Mouse (Mus musculus) ES-Bruce4 (cell line): ENCODE measurements around the gene 5730409E04Rik. TPM values are rescaled to one million over a fixed set of nuclear protein-coding genes. Genes with fewer than 3 reads are reported as not detected.
A peak's percentile ranks its signal among the peaks of the same experiment; 100 is the strongest.

Source experiments
- H3K27ac ChIP-seq: 2 replicates; pipeline ENCODE4 v1.5.1; 2012; ENCODE audit warnings: low read length, inconsistent platforms; ENCODE audit not compliant: insufficient read depth
- H3K27me3 ChIP-seq: 2 replicates; pipeline ENCODE4 v1.6.1; 2012; ENCODE audit warnings: mild to moderate bottlenecking, low read length, inconsistent platforms; ENCODE audit not compliant: control insufficient read depth, poor library complexity, insufficient read depth, severe bottlenecking
- H3K36me3 ChIP-seq: 2 replicates; pipeline ENCODE4 v1.6.1; 2012; ENCODE audit warnings: inconsistent platforms, mild to moderate bottlenecking, low read length, moderate library complexity; ENCODE audit not compliant: control insufficient read depth, poor library complexity, insufficient read depth, severe bottlenecking
- H3K4me1 ChIP-seq: one replicate; pipeline ENCODE4 v1.8.1; 2011; ENCODE audit warnings: low read length; ENCODE audit not compliant: control insufficient read depth, insufficient read depth
- H3K4me3 ChIP-seq: 2 replicates; pipeline ENCODE4 v1.5.1; 2011; ENCODE audit warnings: low read depth, mild to moderate bottlenecking, low read length
- H3K9ac ChIP-seq: 2 replicates; pipeline ENCODE4 v1.6.1; 2012; ENCODE audit warnings: low read depth, mild to moderate bottlenecking, inconsistent platforms; ENCODE audit not compliant: poor library complexity, severe bottlenecking
- H3K9me3 ChIP-seq: replicated peaks from 2 replicates; pipeline ENCODE4 v1.6.1; 2012; ENCODE audit warnings: mild to moderate bottlenecking, low read length, inconsistent platforms; ENCODE audit not compliant: control insufficient read depth, poor library complexity, insufficient read depth, severe bottlenecking
- CTCF ChIP-seq: IDR thresholded peaks from one replicate; pipeline ENCODE4 v1.8.1; 2011; ENCODE audit warnings: low read depth, low read length
- EP300 ChIP-seq: IDR thresholded peaks from 2 replicates; pipeline ENCODE4 v1.6.1; 2011; ENCODE audit warnings: low read depth, low read length; ENCODE audit not compliant: insufficient read depth
- POLR2A ChIP-seq: IDR thresholded peaks from one replicate; pipeline ENCODE4 v1.8.1; 2011; ENCODE audit warnings: low read length; ENCODE audit not compliant: insufficient read depth
- polyA plus RNA-seq: library from polyadenylated mRNA; stranded (reverse); fragments of >200 nt; gene quantifications from 2 replicates; pipeline ENCODE4 v1.2.4, GENCODE M21; 2011; ENCODE audit warnings: low read depth; ENCODE audit not compliant: missing spikeins, insufficient read depth, insufficient read length

Gene 5730409E04Rik
- polyA plus RNA-seq, 1 experiment, result 2.3 TPM

DNA sequence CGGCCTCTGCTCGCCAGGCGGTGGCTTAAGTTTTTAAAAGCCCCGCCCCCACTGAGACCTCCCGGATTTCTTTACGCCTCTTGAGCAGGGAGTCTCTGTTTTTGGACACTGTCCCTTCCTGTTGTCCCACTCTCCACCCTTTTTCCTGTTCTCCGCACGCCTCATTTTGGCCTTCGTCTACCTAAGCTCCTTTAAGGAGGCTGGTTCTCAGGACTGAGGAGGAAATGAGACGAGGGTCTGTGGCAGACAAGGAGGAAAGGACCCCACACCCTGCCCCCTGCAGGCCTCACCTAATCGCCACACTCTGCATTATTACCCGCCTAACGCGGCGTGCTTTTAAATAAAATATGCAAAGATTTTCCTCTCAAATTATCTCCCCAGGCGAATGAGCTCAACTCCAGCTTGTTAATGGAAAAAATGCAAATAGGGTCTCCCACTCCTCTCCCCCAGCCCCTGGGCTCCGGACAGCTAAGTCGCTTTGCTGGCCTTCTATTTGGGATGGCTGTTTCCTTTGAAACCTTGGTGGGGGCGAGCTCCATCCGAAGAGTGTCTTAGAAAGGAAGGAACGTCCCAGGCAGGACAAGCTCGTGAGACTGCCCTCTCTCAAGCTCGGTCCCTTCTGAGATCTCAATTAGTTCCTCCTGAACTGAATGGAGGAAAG lies 17.5 kb downstream of the 5730409E04Rik start:
- H3K9ac ChIP-seq, result 0 out of 2 replicates have a peak overlapping the region, but pooled peaks have one; percentile 10
- TF ChIP-seq POLR2A (no peak), CTCF (peak; percentile 24)
- 0 out of 2 replicates have a peak overlapping the region, but pooled peaks have one; percentile 34 for H3K4me3 ChIP-seq
- H3K4me1 ChIP-seq, result peaks cover 2% of the 10 kb centered on the region
- no peaks in the 10 kb centered on the region for H3K9me3 ChIP-seq
- no peaks in the 10 kb centered on the region for H3K36me3 ChIP-seq
- H3K27me3 ChIP-seq, result no peaks in the 10 kb centered on the region
- no peak overlapping the region for H3K27ac ChIP-seq

DNA sequence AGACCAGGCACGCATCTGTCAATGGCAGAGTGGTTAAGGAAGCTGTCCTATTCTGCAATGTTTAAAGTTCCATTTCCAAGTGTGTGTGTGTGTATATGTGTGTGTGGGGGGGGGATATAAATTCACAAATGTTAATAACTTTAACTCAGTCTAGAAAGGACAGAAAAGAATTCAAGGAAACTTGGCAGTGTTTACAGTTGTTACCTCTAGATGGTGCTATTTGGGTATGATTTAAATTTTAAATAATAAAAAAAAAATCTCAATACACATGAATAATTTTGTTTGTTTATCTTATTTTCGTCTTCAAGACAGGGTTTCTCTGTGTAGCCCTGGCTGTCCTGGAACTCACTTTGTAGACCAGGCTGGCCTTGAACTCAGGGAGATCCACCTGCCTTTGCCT lies 22.3 kb downstream of the 5730409E04Rik start:
- no peak overlapping the region for H3K27ac ChIP-seq
- TF ChIP-seq CTCF (no peak), POLR2A (no peak)
- H3K4me1 ChIP-seq, result peaks cover 2% of the 10 kb centered on the region
- H3K36me3 ChIP-seq, result no peaks in the 10 kb centered on the region
- no peaks in the 10 kb centered on the region for H3K9me3 ChIP-seq
- H3K27me3 ChIP-seq, result no peaks in the 10 kb centered on the region
- H3K9ac ChIP-seq, result no peak overlapping the region
- no peak overlapping the region for H3K4me3 ChIP-seq

DNA sequence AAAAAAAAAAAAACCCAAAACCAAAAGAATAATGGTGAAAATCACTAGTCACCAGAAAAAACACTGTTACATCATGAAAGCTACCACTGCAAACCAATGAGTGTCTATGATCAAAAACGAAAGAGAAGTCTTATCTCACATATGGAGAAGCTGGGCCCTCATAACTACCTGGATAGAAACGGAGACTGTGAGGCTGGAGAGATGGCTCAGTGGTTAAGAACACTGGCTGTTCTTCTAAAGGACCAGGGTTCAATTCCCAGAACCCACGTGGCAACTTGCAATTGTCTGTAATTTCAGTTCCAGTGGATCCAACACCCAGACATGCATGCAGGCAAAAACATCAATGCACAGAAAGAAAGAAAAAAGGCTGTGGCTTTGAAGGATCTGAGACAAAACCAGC lies 23.1 kb downstream of the 5730409E04Rik start:
- H3K27ac ChIP-seq, result no peak overlapping the region
- no peak overlapping the region for H3K4me3 ChIP-seq
- H3K9me3 ChIP-seq, result no peaks in the 10 kb centered on the region
- H3K27me3 ChIP-seq, result no peaks in the 10 kb centered on the region
- TF ChIP-seq EP300 (no peak), POLR2A (no peak), CTCF (no peak)
- no peaks in the 10 kb centered on the region for H3K36me3 ChIP-seq
- no peak overlapping the region for H3K9ac ChIP-seq
- H3K4me1 ChIP-seq, result no peaks in the 10 kb centered on the region

DNA sequence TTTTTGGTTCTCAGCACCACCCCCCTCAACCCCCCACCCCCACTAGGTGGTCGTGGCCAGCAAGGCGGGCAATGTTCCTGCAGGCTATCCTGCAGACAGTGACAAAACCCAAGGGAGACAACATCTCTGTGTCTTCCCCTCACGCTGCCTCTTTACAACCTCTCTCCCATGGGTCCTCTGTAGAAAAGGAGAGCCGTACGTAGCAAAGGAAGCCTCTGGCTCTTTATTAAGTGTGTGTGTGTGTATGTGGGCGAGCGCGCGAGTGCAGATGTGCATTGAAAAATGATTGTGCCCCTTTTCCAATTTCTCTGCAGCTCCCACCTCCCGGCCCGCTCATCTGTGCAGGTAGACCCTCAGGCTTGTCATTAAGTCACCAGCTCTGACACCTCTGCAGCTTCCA lies 26.7 kb downstream of the 5730409E04Rik start:
- H3K27ac ChIP-seq, result no peak overlapping the region
- H3K4me3 ChIP-seq, result no peak overlapping the region
- no peaks in the 10 kb centered on the region for H3K27me3 ChIP-seq
- no peaks in the 10 kb centered on the region for H3K9me3 ChIP-seq
- H3K4me1 ChIP-seq, result no peaks in the 10 kb centered on the region
- TF ChIP-seq POLR2A (no peak), CTCF (no peak), EP300 (no peak)
- H3K36me3 ChIP-seq, result no peaks in the 10 kb centered on the region
- H3K9ac ChIP-seq, result no peak overlapping the region

DNA sequence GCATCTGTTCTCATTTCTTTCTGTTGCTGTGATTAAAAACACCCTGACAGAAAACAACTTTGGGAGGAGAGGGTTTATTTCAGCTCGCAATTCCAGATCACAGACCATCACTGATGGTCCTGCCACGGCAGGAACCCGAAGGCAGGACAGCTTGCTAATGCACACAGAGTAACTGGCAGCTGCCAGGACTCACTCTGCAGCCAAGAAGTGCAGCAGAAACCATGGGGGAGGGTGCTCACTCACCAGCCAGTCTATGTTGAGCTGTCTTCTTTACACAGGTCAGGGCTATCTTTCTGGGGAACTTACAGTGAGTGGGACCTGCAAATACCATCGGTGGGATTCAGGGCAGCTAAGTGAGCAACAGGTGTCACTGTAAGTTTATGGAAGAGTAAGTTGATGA lies 27.8 kb downstream of the 5730409E04Rik start:
- no peak for TF ChIP-seq POLR2A
- TF ChIP-seq CTCF, result no peak
- TF ChIP-seq EP300, result no peak
- Histone ChIP-seq H3K27me3 (no peaks in the 10 kb centered on the region), H3K27ac (no peak overlapping the region), H3K4me1 (no peaks in the 10 kb centered on the region), H3K36me3 (no peaks in the 10 kb centered on the region), H3K9me3 (no peaks in the 10 kb centered on the region), H3K4me3 (no peak overlapping the region), H3K9ac (no peak overlapping the region)

DNA sequence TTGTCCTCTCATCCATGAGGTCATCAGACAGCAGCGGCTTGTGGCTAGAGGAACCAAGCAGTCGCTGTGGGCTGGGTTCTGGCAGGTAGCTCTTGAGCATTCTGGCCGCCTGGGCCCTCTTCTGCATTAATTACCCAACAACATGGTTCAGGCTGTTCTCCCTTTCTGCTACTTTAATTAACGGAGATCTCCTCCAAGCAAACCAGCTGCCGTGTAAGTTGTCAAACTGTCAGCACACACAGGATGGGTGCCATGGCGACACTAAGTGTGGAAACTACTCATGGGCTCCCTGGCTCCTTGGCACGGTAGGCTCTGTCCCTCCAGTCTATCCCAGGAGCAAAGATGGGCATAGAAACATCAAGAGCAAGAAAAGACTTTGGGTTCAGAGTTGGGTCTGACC lies 29.7 kb downstream of the 5730409E04Rik start:
- Histone ChIP-seq H3K9me3 (no peaks in the 10 kb centered on the region), H3K27me3 (no peaks in the 10 kb centered on the region), H3K36me3 (no peaks in the 10 kb centered on the region), H3K27ac (no peak overlapping the region), H3K4me3 (no peak overlapping the region), H3K9ac (no peak overlapping the region), H3K4me1 (no peaks in the 10 kb centered on the region)
- TF ChIP-seq EP300, result no peak
- TF ChIP-seq POLR2A, result no peak
- no peak for TF ChIP-seq CTCF
